Mouse (Mus musculus): ENCODE data around the gene Lpp.

Lpp gene

GRCm38 (mm10) chr16:24438438-24438837 is 45.1 kb downstream of the Lpp start:
- no peak for DNase-seq

GRCm38 (mm10) chr16:24441338-24441737 is 48.0 kb downstream of the Lpp start:
- no peak for DNase-seq

GRCm38 (mm10) chr16:24442500-24443122 is 49.3 kb downstream of the Lpp start:
- DNase-seq = no peak

GRCm38 (mm10) chr16:24443123-24443515 is 49.8 kb downstream of the Lpp start:
- DNase-seq = no peak

GRCm38 (mm10) chr16:24443555-24443954 is 50.2 kb downstream of the Lpp start:
- no peak for DNase-seq

GRCm38 (mm10) chr16:24444818-24445217 is 51.5 kb downstream of the Lpp start:
- no peak for DNase-seq

- no peak for DNase-seq
Observed at GRCm38 (mm10) chr16:24445473-24445872, 52.2 kb downstream of the Lpp start.

GRCm38 (mm10) chr16:24446449-24446848 is 53.1 kb downstream of the Lpp start:
- DNase-seq = no peak

- DNase-seq = no peak
Observed at GRCm38 (mm10) chr16:24447666-24448492, 54.6 kb downstream of the Lpp start.

- no peak for DNase-seq
Observed at GRCm38 (mm10) chr16:24448493-24448845, 55.2 kb downstream of the Lpp start.

GRCm38 (mm10) chr16:24449806-24450205 is 56.5 kb downstream of the Lpp start:
- DNase-seq = peak; percentile 76

GRCm38 (mm10) chr16:24450256-24450655 is 56.9 kb downstream of the Lpp start:
- no peak for DNase-seq

- no peak for DNase-seq
Observed at GRCm38 (mm10) chr16:24451123-24451522, 57.8 kb downstream of the Lpp start.

GRCm38 (mm10) chr16:24453536-24453935 is 60.2 kb downstream of the Lpp start:
- no peak for DNase-seq

GRCm38 (mm10) chr16:24454493-24454892 is 61.2 kb downstream of the Lpp start:
- no peak for DNase-seq

- DNase-seq = no peak
Observed at GRCm38 (mm10) chr16:24455361-24455855, 62.1 kb downstream of the Lpp start.

GRCm38 (mm10) chr16:24463842-24464241 is 70.5 kb downstream of the Lpp start:
- DNase-seq = no peak

- no peak for DNase-seq
Observed at GRCm38 (mm10) chr16:24464436-24464835, 71.1 kb downstream of the Lpp start.

GRCm38 (mm10) chr16:24465633-24466032 is 72.3 kb downstream of the Lpp start:
- peak; percentile 57 for DNase-seq

GRCm38 (mm10) chr16:24467544-24468290 is 74.4 kb downstream of the Lpp start:
- no peak for DNase-seq

GRCm38 (mm10) chr16:24469313-24469712 is 76.0 kb downstream of the Lpp start:
- no peak for DNase-seq

- no peak for DNase-seq
Observed at GRCm38 (mm10) chr16:24470601-24471000, 77.3 kb downstream of the Lpp start.

- DNase-seq = no peak
Observed at GRCm38 (mm10) chr16:24471029-24471428, 77.7 kb downstream of the Lpp start.

- DNase-seq = no peak
Observed at GRCm38 (mm10) chr16:24471801-24472200, 78.5 kb downstream of the Lpp start.

Data from kidney, adult 18-20 months (tissue).